Mouse (Mus musculus): ENCODE results near the gene Rack1. TPM values are rescaled to one million over a fixed set of nuclear protein-coding genes. Genes with fewer than 3 reads are reported as not detected.

The Rack1 gene
- polyA plus RNA-seq, 1 experiment, result 2,993 TPM

GRCm38 (mm10) chr11:48826752-48827096 lies 26.6 kb downstream of the Rack1 start:
- TF ChIP-seq SRF (IDR thresholded peaks at IDR 0.05; ENCODE audit: control insufficient read depth, insufficient read length, low read depth), result no peak
- no peak for TF ChIP-seq TCF3 (IDR thresholded peaks at IDR 0.05; ENCODE audit: insufficient read length, low read depth)
- no peak for TF ChIP-seq USF1 (IDR thresholded peaks at IDR 0.05; ENCODE audit: low read depth)
- TF ChIP-seq E2F4 (IDR thresholded peaks at IDR 0.05; ENCODE audit: insufficient read depth), result no peak
- no peak for TF ChIP-seq POLR2A (IDR thresholded peaks at IDR 0.05; ENCODE audit: insufficient read length, low read depth)
- no peak for TF ChIP-seq MAX (IDR thresholded peaks at IDR 0.05; ENCODE audit: low read depth)
- H3K4me3 ChIP-seq, result peak overlapping the region; percentile 28
- H3K36me3 ChIP-seq (ENCODE audit: control insufficient read depth, insufficient read depth), result no peaks in the 10 kb centered on the region
- H3ac ChIP-seq (ENCODE audit: control insufficient read depth, insufficient read length), result no peak overlapping the region
- H3K79me2 ChIP-seq (ENCODE audit: control insufficient read depth, insufficient read depth), result no peaks in the 10 kb centered on the region
- H3K27me3 ChIP-seq (ENCODE audit: control insufficient read depth, insufficient read depth, insufficient read length), result no peaks in the 10 kb centered on the region
- peak overlapping the region; percentile 58 for H3K4me2 ChIP-seq (ENCODE audit: low read depth)

- Histone ChIP-seq H3K79me2 (ENCODE audit: control insufficient read depth, insufficient read depth) (no peaks in the 10 kb centered on the region), H3K4me2 (ENCODE audit: low read depth) (no peak overlapping the region), H3K27me3 (ENCODE audit: control insufficient read depth, insufficient read depth, insufficient read length) (no peaks in the 10 kb centered on the region), H3K36me3 (ENCODE audit: control insufficient read depth, insufficient read depth) (no peaks in the 10 kb centered on the region), H3K4me3 (no peak overlapping the region), H3ac (ENCODE audit: control insufficient read depth, insufficient read length) (no peak overlapping the region)
- TF ChIP-seq USF1 (IDR thresholded peaks at IDR 0.05; ENCODE audit: low read depth) (no peak), MAX (IDR thresholded peaks at IDR 0.05; ENCODE audit: low read depth) (no peak), E2F4 (IDR thresholded peaks at IDR 0.05; ENCODE audit: insufficient read depth) (no peak), REST (IDR thresholded peaks at IDR 0.05; ENCODE audit: insufficient read depth, insufficient read length) (no peak), SRF (IDR thresholded peaks at IDR 0.05; ENCODE audit: control insufficient read depth, insufficient read length, low read depth) (no peak), POLR2AphosphoS2 (IDR thresholded peaks at IDR 0.05; ENCODE audit: insufficient read length, low read depth) (no peak), TCF12 (IDR thresholded peaks at IDR 0.05; ENCODE audit: insufficient read depth, poor library complexity, severe bottlenecking) (no peak), POLR2A (IDR thresholded peaks at IDR 0.05; ENCODE audit: insufficient read length, low read depth) (no peak), CEBPB (IDR thresholded peaks at IDR 0.05; ENCODE audit: insufficient read depth, poor library complexity, severe bottlenecking) (no peak), MYOD1 (IDR thresholded peaks at IDR 0.05; ENCODE audit: control insufficient read depth in 1 of 3, insufficient read length in 2 of 3, low read depth in 2 of 3) (no peak), MYOG (IDR thresholded peaks at IDR 0.05; ENCODE audit: control insufficient read depth in 1 of 3, insufficient read depth in 1 of 3, insufficient read length in 2 of 3, low read depth in 2 of 3) (no peak), TCF3 (IDR thresholded peaks at IDR 0.05; ENCODE audit: insufficient read length, low read depth) (no peak)
Measured at GRCm38 (mm10) chr11:48827926-48828325, 27.8 kb downstream of the Rack1 start.

DNA sequence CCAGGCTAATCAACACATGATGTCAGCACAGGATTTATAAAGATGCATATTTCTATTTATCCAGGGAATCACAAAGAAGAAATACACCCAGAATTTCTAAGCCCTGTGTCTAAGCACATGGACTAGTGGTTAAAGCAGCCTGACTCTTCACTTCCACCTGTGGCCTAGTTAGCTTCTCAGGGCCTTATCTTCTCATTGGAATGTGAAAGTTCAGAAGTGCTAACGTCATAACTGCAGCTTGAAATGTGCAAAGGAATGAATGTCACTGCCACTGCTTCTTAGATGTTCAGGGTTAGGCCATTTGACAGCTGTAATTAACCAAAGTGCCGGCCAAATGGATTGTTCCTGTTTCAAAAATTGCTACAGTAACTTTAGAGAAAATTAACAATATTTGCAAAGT lies 30.1 kb downstream of the Rack1 start:
- no peaks in the 10 kb centered on the region for H3K27me3 ChIP-seq (ENCODE audit: control insufficient read depth, insufficient read depth, insufficient read length)
- TF ChIP-seq CEBPB (IDR thresholded peaks at IDR 0.05; ENCODE audit: insufficient read depth, poor library complexity, severe bottlenecking), result no peak
- H3ac ChIP-seq (ENCODE audit: control insufficient read depth, insufficient read length), result no peak overlapping the region
- H3K4me3 ChIP-seq, result no peak overlapping the region
- no peaks in the 10 kb centered on the region for H3K36me3 ChIP-seq (ENCODE audit: control insufficient read depth, insufficient read depth)
- H3K79me2 ChIP-seq (ENCODE audit: control insufficient read depth, insufficient read depth), result no peaks in the 10 kb centered on the region
- H3K4me2 ChIP-seq (ENCODE audit: low read depth), result no peak overlapping the region

GRCm38 (mm10) chr11:48831273-48831672 lies 31.1 kb downstream of the Rack1 start:
- TF ChIP-seq POLR2A (IDR thresholded peaks at IDR 0.05; ENCODE audit: insufficient read length, low read depth) (no peak), MAX (IDR thresholded peaks at IDR 0.05; ENCODE audit: low read depth) (no peak), MYOG (IDR thresholded peaks at IDR 0.05; ENCODE audit: control insufficient read depth in 1 of 3, insufficient read depth in 1 of 3, insufficient read length in 2 of 3, low read depth in 2 of 3) (no peak), POLR2AphosphoS2 (IDR thresholded peaks at IDR 0.05; ENCODE audit: insufficient read length, low read depth) (no peak), CEBPB (IDR thresholded peaks at IDR 0.05; ENCODE audit: insufficient read depth, poor library complexity, severe bottlenecking) (no peak), MYOD1 (IDR thresholded peaks at IDR 0.05; ENCODE audit: control insufficient read depth in 1 of 3, insufficient read length in 2 of 3, low read depth in 2 of 3) (no peak), TCF3 (IDR thresholded peaks at IDR 0.05; ENCODE audit: insufficient read length, low read depth) (no peak), TCF12 (IDR thresholded peaks at IDR 0.05; ENCODE audit: insufficient read depth, poor library complexity, severe bottlenecking) (no peak), E2F4 (IDR thresholded peaks at IDR 0.05; ENCODE audit: insufficient read depth) (no peak), REST (IDR thresholded peaks at IDR 0.05; ENCODE audit: insufficient read depth, insufficient read length) (no peak), SRF (IDR thresholded peaks at IDR 0.05; ENCODE audit: control insufficient read depth, insufficient read length, low read depth) (no peak), USF1 (IDR thresholded peaks at IDR 0.05; ENCODE audit: low read depth) (no peak)
- no peaks in the 10 kb centered on the region for H3K27me3 ChIP-seq (ENCODE audit: control insufficient read depth, insufficient read depth, insufficient read length)
- H3K4me3 ChIP-seq, result no peak overlapping the region
- H3K79me2 ChIP-seq (ENCODE audit: control insufficient read depth, insufficient read depth), result no peaks in the 10 kb centered on the region
- no peak overlapping the region for H3ac ChIP-seq (ENCODE audit: control insufficient read depth, insufficient read length)
- no peak overlapping the region for H3K4me2 ChIP-seq (ENCODE audit: low read depth)
- no peaks in the 10 kb centered on the region for H3K36me3 ChIP-seq (ENCODE audit: control insufficient read depth, insufficient read depth)

DNA sequence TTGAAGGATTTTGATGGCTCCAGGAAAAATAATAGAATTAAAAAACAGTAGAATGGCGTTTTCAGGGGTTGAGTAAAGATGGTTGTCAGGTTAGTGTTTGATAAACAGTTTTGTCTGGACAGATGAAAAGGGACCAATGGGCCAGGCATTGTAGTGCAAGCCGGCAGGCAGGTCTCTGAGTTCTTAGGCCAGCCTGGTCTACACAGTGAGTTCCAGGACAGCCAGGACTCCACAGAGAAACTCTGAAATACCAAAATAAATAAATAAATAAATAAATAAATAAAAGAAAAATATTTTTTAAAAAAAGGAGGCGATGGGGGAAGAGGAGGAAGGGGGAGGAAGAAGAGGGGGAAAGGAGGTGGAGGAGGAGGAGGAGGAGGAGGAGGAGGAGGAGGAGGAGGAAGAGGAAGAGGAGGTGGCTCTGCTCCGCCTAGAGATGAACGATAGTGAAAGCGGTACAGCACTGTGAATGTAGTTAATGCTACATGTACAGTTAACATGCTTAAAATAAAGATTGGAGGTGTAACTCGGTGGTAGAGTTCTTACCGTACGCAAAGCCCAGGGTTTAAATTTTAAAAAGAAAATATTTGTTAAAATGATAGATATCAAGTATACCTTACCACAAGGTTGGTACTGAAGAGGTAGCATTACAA lies 33.1 kb downstream of the Rack1 start:
- H3K36me3 ChIP-seq (ENCODE audit: control insufficient read depth, insufficient read depth), result no peaks in the 10 kb centered on the region
- H3ac ChIP-seq (ENCODE audit: control insufficient read depth, insufficient read length), result no peak overlapping the region
- H3K4me2 ChIP-seq (ENCODE audit: low read depth), result peak overlapping the region; percentile 60
- peak overlapping the region; percentile 38 for H3K4me3 ChIP-seq
- no peaks in the 10 kb centered on the region for H3K79me2 ChIP-seq (ENCODE audit: control insufficient read depth, insufficient read depth)
- no peaks in the 10 kb centered on the region for H3K27me3 ChIP-seq (ENCODE audit: control insufficient read depth, insufficient read depth, insufficient read length)
- TF ChIP-seq MYOD1 (IDR thresholded peaks at IDR 0.05; ENCODE audit: control insufficient read depth in 1 of 3, insufficient read length in 2 of 3, low read depth in 2 of 3) (no peak), MAX (IDR thresholded peaks at IDR 0.05; ENCODE audit: low read depth) (no peak), E2F4 (IDR thresholded peaks at IDR 0.05; ENCODE audit: insufficient read depth) (no peak), TCF12 (IDR thresholded peaks at IDR 0.05; ENCODE audit: insufficient read depth, poor library complexity, severe bottlenecking) (no peak)

Measured in myocyte (in vitro differentiated cells).